Mouse (Mus musculus) thymus, postnatal 4 days (tissue): Measurements from ENCODE around the gene Prkn.

Source experiments
- DNase-seq: peaks from one replicate; pipeline ENCODE4 v3.0.0; 2021

Prkn gene

DNA sequence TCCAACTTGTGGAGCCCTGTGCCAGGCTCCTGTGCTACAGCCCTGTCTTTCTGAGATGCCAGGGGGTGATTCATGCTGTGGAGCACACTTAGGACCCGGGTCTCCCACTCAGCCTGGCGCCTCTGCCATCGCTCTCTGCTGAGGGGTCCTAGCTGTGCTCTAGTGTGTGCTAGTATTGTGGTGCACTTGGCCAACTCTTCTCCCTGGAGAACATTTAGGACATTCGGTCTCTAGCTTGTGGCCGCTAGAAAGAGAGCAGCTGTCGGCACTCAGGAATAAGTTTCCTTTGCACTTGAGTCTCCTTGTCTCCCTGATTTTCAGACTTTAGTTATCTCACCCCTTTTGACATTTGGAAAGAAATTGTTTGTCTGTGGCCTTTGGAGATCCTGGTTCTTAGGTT, 725.5 kb downstream of the Prkn start:
- DNase-seq = no peak

DNA sequence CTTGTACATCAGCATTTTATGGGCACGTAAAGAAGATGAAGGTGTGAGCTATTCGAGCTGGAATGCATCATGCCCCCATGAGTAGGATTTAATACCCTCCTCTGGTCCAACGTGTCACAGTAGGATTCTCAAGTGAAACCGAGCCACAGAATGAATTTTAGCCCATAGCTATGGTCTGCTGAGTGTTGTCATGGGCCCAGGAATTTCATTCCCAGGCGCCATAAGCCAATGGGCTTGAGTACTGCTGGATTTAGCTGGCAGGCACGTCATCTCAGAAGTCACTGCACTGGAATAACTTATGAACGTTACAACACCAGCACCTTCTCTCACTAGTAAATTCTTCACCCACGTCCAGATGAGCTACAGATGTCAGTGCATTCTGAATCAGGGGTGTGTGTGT, 730.2 kb downstream of the Prkn start:
- no peak for DNase-seq

GRCm38 (mm10) chr17:11573666-11574065, 733.5 kb downstream of the Prkn start:
- DNase-seq = no peak

DNA sequence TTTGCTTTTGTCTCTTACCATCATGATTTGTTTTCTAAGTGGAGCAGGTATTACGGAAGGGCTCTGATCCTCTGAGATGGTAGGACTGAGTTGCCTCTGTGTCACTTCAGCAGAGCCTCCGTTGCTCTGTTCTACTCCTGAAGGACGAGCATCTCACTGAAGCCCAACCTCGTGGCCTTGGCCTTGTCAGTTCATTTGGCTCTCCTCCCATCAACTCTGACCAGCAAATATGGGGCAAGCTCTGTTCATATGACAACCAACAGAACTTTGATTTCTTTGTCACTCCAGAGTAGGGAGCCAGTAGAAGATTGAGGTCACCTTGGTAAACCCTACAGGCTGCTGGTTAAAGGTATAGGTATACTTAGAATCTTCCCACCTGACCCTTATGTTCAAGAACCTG, 745.3 kb downstream of the Prkn start:
- DNase-seq = no peak

- DNase-seq = no peak
Observed at GRCm38 (mm10) chr17:11607931-11608330, 767.7 kb downstream of the Prkn start.

- peak; percentile 44 for DNase-seq
Observed at GRCm38 (mm10) chr17:11611459-11611858, 771.3 kb downstream of the Prkn start.

- DNase-seq = no peak
Observed at GRCm38 (mm10) chr17:11612801-11613531, 772.8 kb downstream of the Prkn start.

- DNase-seq = no peak
Observed at GRCm38 (mm10) chr17:11617552-11617951, 777.4 kb downstream of the Prkn start.

DNA sequence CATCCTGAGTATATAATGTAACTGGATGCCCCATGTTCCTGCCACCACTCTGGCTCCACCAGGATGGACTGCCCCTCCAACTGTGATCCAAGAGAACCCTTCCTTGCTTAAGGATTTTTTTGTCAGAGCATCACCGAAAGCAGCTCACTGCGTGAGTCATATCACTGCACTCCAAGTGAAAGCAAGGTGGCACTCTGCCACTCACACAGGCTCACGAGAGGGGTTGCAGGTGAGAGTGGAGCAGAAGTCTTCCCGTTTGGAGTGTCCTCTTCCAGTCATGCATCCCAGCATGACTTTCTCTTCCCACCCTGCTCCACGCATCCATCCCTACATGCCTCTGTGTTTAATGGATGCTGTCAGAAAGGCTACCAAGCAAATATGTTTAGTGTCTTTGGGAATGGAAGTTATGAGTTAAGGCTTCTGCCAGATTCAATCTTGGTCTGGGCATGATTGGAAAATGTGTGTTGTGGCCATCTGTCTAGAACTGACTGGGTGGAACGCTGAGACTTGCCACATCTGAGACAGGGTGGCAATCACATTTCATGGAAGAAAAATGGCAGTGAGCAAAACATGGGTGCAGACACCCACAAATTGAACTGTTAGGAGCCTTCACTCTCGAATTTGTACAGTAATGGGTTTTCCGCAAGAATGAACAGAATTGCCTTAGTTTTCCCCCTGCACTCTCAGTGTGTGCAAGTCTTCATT, 778.9 kb downstream of the Prkn start:
- no peak for DNase-seq

- DNase-seq = no peak
Observed at GRCm38 (mm10) chr17:11620770-11621169, 780.6 kb downstream of the Prkn start.

GRCm38 (mm10) chr17:11621492-11621891, 781.3 kb downstream of the Prkn start:
- DNase-seq = peak; percentile 15

- no peak for DNase-seq
Observed at GRCm38 (mm10) chr17:11626306-11626705, 786.1 kb downstream of the Prkn start.

- no peak for DNase-seq
Observed at GRCm38 (mm10) chr17:11635121-11635520, 794.9 kb downstream of the Prkn start.

- no peak for DNase-seq
Observed at GRCm38 (mm10) chr17:11637642-11638041, 797.5 kb downstream of the Prkn start.

DNA sequence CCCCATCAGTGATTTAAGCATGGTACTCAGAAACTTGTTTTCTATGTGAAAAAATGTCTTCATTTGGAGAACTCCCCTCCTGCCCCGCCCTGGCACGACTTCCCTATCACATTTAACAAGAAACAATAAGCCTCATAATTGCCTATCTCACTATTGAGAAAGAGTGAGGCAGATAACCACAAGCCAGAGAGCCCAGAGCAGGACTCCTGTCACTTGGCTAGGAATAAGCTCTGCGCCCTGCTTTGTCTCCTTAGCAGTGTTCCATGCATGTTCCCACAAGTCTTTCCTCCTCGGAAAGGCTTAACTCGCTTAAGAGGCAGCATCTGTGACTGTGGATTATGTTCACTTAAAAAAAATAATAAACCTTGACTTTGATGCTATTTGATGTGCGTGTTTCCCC, 798.3 kb downstream of the Prkn start:
- no peak for DNase-seq

DNA sequence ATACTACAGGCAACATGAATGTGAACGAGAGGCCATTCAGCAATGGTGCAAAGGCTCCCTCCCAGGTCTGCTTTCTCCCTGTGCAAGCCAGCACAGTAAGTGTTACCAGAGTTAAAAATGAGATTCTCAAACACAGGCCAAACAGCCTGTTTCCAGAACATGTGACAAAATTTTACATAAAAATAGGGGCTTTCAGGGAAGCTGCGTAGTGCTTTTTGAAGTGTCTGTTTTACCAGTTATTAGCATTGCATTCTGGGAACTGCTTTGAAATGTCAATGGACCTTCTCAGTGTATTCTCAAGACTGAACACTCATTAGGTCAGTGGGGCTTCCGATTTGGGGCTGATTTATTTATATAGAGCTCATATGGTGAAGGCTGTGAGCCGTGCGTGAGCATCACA, 799.6 kb downstream of the Prkn start:
- no peak for DNase-seq

GRCm38 (mm10) chr17:11642328-11642727, 802.1 kb downstream of the Prkn start:
- DNase-seq = no peak

DNA sequence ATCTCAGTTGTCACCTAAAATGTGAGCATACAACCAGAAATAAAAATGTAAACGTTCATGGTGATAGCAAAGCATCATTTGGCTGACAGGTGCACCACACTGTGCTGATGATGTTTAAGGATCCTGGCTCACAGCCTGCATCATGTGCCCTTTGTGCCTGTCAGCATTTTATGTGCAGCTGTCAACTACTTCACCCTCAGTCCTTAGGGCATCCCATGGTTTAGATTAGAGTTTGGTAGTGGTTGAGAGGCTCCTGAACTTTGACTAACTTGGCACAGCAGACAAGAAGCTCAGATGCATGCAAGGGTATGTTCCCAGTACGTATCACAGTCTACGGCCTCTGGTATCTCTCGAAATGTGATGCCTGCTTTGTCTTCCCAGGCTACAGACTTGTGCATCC, 803.8 kb downstream of the Prkn start:
- DNase-seq = no peak

DNA sequence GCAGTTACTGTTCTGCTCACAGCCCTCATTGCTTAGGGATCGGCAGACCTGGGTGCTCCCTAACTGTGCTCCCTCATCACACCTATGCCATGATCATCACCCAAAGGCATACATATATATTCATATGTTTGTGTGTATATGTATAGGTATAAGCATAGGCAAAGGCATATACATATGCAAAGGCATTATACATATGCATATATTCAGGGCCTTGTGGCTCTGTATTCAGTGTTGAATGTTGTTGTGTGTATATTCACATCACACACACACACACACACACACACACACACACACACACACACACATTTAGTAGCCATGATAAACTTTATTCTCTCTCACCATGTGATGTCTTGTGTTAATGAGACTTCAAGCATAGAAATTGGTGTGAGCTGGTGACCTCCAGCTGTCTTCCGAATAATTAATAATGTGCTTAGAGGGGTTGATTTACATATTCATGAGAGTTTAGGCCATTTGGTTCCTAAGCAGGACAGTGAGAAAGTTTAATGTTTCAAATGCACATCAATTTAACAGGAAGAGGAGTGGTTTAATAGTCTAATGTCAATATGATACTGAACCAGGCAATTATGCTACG, 804.8 kb downstream of the Prkn start:
- no peak for DNase-seq

DNA sequence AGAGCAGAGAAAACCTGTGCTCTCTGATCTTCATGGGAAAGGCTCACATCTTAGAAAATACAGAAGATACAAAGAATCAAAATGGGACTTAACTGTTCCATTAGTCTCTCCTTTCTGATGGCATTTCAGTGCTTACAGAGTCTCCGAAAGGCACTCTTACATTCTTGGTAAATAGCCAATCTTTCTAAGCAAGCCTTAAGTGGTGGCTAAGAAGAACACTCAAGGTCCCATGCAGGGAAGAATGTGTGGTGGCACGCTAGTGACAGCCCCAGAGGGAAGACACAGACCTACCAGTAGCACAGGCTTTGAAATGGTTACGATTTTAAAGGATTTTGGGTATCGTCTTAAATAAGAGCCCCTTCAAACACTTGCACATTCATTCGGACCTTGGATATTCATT, 816.2 kb downstream of the Prkn start:
- no peak for DNase-seq

DNA sequence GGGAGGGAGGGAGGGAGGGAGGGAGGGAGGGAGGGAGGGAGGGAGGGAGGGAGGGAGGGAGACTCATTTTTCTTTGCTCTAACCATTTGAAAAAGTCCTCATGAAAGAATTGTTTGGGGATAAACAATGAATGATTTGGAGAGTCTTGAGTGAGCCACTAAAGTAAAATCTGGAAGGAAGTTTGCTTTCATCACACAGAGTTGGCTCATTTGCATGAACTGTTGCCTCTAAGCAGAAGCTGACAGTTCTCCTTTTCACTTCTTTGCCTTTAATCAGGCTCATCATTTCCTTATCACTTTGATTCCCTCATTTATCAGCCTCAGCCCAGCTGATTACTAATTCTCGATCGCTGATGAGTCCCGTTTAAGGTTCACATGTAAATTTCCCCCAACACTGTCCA, 816.7 kb downstream of the Prkn start:
- DNase-seq = no peak

GRCm38 (mm10) chr17:11661898-11662297, 821.7 kb downstream of the Prkn start:
- DNase-seq = no peak

DNA sequence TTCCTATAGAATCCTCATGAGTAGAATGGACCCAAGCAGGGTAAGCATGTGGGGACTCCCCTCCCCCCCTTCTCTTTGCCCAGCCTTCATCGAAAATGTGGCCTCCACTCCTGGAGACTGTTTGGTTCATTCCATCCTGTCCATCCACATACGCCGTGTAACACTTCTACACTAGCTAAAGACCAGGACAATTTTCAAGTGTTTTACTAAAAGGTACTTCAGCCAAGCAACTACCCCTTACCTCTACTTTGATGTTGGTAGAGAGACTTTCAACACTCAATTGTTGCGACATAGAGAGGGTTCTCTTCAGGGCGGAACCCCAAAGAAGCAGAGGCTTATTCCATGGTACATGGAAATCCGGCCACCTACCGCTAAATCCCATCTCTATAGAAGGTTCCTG, 823.3 kb downstream of the Prkn start:
- DNase-seq = no peak

DNA sequence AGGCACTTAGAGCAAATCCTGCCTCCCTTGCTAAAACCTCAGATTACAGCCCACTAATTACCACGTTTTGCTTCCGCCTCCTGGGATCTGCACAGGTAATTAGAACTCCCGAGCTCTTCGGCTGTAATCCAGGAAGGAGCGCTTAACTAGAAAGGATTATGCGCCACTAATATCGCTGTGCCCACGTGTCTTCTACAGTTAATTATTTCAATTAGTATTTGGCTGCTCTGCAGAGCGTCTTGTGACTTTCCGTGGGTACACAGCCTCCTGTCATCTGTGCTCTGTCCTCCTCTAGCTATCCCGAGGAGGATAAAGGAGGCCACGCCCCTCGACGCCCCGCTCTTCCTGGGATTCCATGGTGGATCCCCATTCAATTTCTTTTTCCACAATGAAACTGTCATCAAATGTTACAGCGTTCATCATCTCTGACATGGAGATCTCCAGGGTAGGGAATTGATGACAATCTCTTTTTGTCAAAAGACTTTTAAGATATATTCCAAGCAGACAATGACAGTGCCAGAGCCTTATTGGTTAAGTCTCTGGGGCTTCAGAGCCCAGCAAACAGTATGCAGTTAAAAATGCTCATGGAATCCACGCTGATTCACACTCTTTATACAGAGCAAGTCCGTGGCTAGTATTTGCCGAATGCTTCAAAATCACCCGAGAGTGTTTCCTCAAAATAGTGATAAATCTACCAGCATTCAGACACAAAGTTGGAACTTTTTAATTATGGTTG, 824.6 kb downstream of the Prkn start:
- no peak for DNase-seq
